Mouse (Mus musculus) forebrain, embryonic 13.5 days (tissue): Measurements from ENCODE around the gene Gm5617. TPM values are rescaled to one million over a fixed set of nuclear protein-coding genes. Genes with fewer than 3 reads are reported as not detected.
"Not testable (repeated sequence)": the region's sequence is repeated elsewhere in the genome, so short reads cannot be mapped to it uniquely, and the experiment has no call there.

Experiments used
- ATAC-seq: fragments of 200-750 bp; cut with Nextera tagmentation; 2 replicates; pipeline ENCODE4 v1.8.0; 2017
- H3K27ac ChIP-seq: fragments of 300-500 bp; sonication (generic); 2 replicates; pipeline ENCODE4 v1.5.1; 2015; ENCODE audit warnings: inconsistent platforms, mild to moderate bottlenecking, moderate library complexity
- H3K27me3 ChIP-seq: fragments of 300-500 bp; sonication (generic); 2 replicates; pipeline ENCODE4 v1.6.1; 2015; ENCODE audit warnings: mild to moderate bottlenecking, inconsistent platforms
- H3K36me3 ChIP-seq: fragments of 300-500 bp; sonication (generic); 2 replicates; pipeline ENCODE4 v1.6.1; 2015; ENCODE audit warnings: mild to moderate bottlenecking, inconsistent platforms; ENCODE audit not compliant: poor library complexity, severe bottlenecking
- H3K4me1 ChIP-seq: fragments of 300-500 bp; sonication (generic); 2 replicates; pipeline ENCODE4 v1.6.1; 2015; ENCODE audit warnings: inconsistent platforms
- H3K4me2 ChIP-seq: fragments of 300-500 bp; sonication (generic); 2 replicates; pipeline ENCODE4 v1.6.1; 2015; ENCODE audit warnings: inconsistent platforms, mild to moderate bottlenecking, moderate library complexity
- H3K4me3 ChIP-seq: fragments of 300-500 bp; sonication (generic); 2 replicates; pipeline ENCODE4 v1.5.1; 2015; ENCODE audit warnings: mild to moderate bottlenecking, inconsistent platforms
- H3K9ac ChIP-seq: fragments of 300-500 bp; sonication (generic); 2 replicates; pipeline ENCODE4 v1.6.1; 2015; ENCODE audit warnings: mild to moderate bottlenecking, inconsistent platforms
- H3K9me3 ChIP-seq: fragments of 300-500 bp; sonication (generic); replicated peaks from 2 replicates; pipeline ENCODE4 v1.6.1; 2016; ENCODE audit warnings: inconsistent platforms
- WGBS: fragments of 180-500 bp; shearing (Covaris S2); methylation state at CpG from one replicate; pipeline ENCODE4 v1.1.7; 2015; 5-methylcytosine and 5-hydroxymethylcytosine counted together
- polyA plus RNA-seq: library from polyadenylated mRNA; unstranded; fragments of >200 nt; fragmentation: Nextera tagmentation; extraction: Ambion mirVana; gene quantifications from 2 replicates; pipeline ENCODE4 v1.2.1, GENCODE M21; 2015

Gm5617 gene
- 35.1 and 41.5 TPM in 2 replicates for polyA plus RNA-seq

GRCm38 (mm10) chr9:48494817-48495547 lies at the start of gene Gm5617, which contains the start of gene Rbm7:
Gene Gm5617, plus strand, starts transcription at chr9:48495442.
Gene Rbm7, minus strand, starts transcription at chr9:48495299.
- under 1% methylated on average over 72 of the region's 72 CpGs for WGBS
- Histone ChIP-seq H3K36me3 (peaks cover 29% of the 10 kb centered on the region), H3K4me3 (peak within 1 kb of the TSS; percentile 81), H3K27ac (peak within 1 kb of the TSS; percentile 92), H3K27me3 (no peaks in the 10 kb centered on the region), H3K9ac (peak within 1 kb of the TSS; percentile 91), H3K4me2 (peak within 1 kb of the TSS; percentile 87), H3K4me1 (peaks cover 22% of the 10 kb centered on the region), H3K9me3 (no peaks in the 10 kb centered on the region)
- ATAC-seq: peak; percentile 100

- no peaks in the 10 kb centered on the region for H3K27me3 ChIP-seq
- whole genome bisulfite sequencing: 47% methylated on average over 5 of the region's 5 CpGs
- H3K36me3 ChIP-seq: no peaks in the 10 kb centered on the region
- ATAC-seq: no peak
- no peaks in the 10 kb centered on the region for H3K4me1 ChIP-seq
- H3K9me3 ChIP-seq: no peaks in the 10 kb centered on the region
- no peak overlapping the region for H3K27ac ChIP-seq
- no peak overlapping the region for H3K4me3 ChIP-seq
- H3K9ac ChIP-seq: no peak overlapping the region
- H3K4me2 ChIP-seq: no peak overlapping the region
Measured at GRCm38 (mm10) chr9:48447783-48448209, 47.4 kb upstream of the Gm5617 start.

- no peaks in the 10 kb centered on the region for H3K36me3 ChIP-seq
- no peak for ATAC-seq
- H3K4me1 ChIP-seq: no peaks in the 10 kb centered on the region
- H3K9me3 ChIP-seq: no peaks in the 10 kb centered on the region
- H3K9ac ChIP-seq: no peak overlapping the region
- no peak overlapping the region for H3K4me3 ChIP-seq
- no peak overlapping the region for H3K4me2 ChIP-seq
- 92% methylated on average over 17 of the region's 17 CpGs for WGBS
- H3K27me3 ChIP-seq: no peaks in the 10 kb centered on the region
- H3K27ac ChIP-seq: no peak overlapping the region
Measured at GRCm38 (mm10) chr9:48450066-48450465, 45.2 kb upstream of the Gm5617 start.

GRCm38 (mm10) chr9:48455961-48456360 lies 39.3 kb upstream of the Gm5617 start:
- Histone ChIP-seq H3K27ac (no peak overlapping the region), H3K4me2 (no peak overlapping the region), H3K4me1 (no peaks in the 10 kb centered on the region), H3K36me3 (no peaks in the 10 kb centered on the region), H3K9ac (no peak overlapping the region), H3K27me3 (no peaks in the 10 kb centered on the region), H3K4me3 (no peak overlapping the region), H3K9me3 (no peaks in the 10 kb centered on the region)
- ATAC-seq: no peak
- WGBS: 94% methylated on average over 3 of the region's 3 CpGs

GRCm38 (mm10) chr9:48458879-48459278 lies 36.4 kb upstream of the Gm5617 start:
- no peak overlapping the region for H3K27ac ChIP-seq
- H3K4me1 ChIP-seq: no peaks in the 10 kb centered on the region
- no peak overlapping the region for H3K4me2 ChIP-seq
- no peaks in the 10 kb centered on the region for H3K36me3 ChIP-seq
- H3K27me3 ChIP-seq: no peaks in the 10 kb centered on the region
- no peak overlapping the region for H3K9ac ChIP-seq
- ATAC-seq: no peak
- 68% methylated on average over 3 of the region's 3 CpGs for WGBS
- H3K9me3 ChIP-seq: no peaks in the 10 kb centered on the region
- no peak overlapping the region for H3K4me3 ChIP-seq

- H3K27ac ChIP-seq: no peak overlapping the region
- no peaks in the 10 kb centered on the region for H3K36me3 ChIP-seq
- H3K4me1 ChIP-seq: no peaks in the 10 kb centered on the region
- no peak for ATAC-seq
- H3K27me3 ChIP-seq: no peaks in the 10 kb centered on the region
- no peak overlapping the region for H3K4me2 ChIP-seq
- H3K9ac ChIP-seq: no peak overlapping the region
- no peaks in the 10 kb centered on the region for H3K9me3 ChIP-seq
- no peak overlapping the region for H3K4me3 ChIP-seq
- WGBS: 92% methylated on average over 5 of the region's 5 CpGs
Measured at GRCm38 (mm10) chr9:48459391-48459790, 35.9 kb upstream of the Gm5617 start.

GRCm38 (mm10) chr9:48460720-48461119 lies 34.5 kb upstream of the Gm5617 start:
- WGBS: 90% methylated on average over 8 of the region's 8 CpGs
- 0 out of 2 replicates have a peak, but pooled peaks cover 3% of the 10 kb centered on the region for H3K36me3 ChIP-seq
- ATAC-seq: no peak
- no peak overlapping the region for H3K9ac ChIP-seq
- H3K4me3 ChIP-seq: no peak overlapping the region
- H3K27ac ChIP-seq: no peak overlapping the region
- peaks cover 5% of the 10 kb centered on the region; the same call in 1 of the 2 replicates for H3K9me3 ChIP-seq
- H3K4me2 ChIP-seq: no peak overlapping the region
- no peaks in the 10 kb centered on the region for H3K27me3 ChIP-seq
- H3K4me1 ChIP-seq: no peaks in the 10 kb centered on the region

- peaks cover 8% of the 10 kb centered on the region; the same call in 1 of the 2 replicates for H3K9me3 ChIP-seq
- H3K4me3 ChIP-seq: no peak overlapping the region
- no peaks in the 10 kb centered on the region for H3K4me1 ChIP-seq
- 0 out of 2 replicates have a peak, but pooled peaks cover 3% of the 10 kb centered on the region for H3K36me3 ChIP-seq
- H3K4me2 ChIP-seq: no peak overlapping the region
- H3K27ac ChIP-seq: no peak overlapping the region
- no peak for ATAC-seq
- H3K9ac ChIP-seq: no peak overlapping the region
- WGBS: 93% methylated on average over 3 of the region's 3 CpGs
- no peaks in the 10 kb centered on the region for H3K27me3 ChIP-seq
Measured at GRCm38 (mm10) chr9:48461545-48461944, 33.7 kb upstream of the Gm5617 start.

GRCm38 (mm10) chr9:48465671-48466070 lies 29.6 kb upstream of the Gm5617 start:
- WGBS: 96% methylated on average over 3 of the region's 3 CpGs
- Histone ChIP-seq H3K36me3 (peaks cover 18% of the 10 kb centered on the region), H3K4me3 (no peak overlapping the region), H3K27ac (no peak overlapping the region), H3K9ac (no peak overlapping the region), H3K27me3 (no peaks in the 10 kb centered on the region), H3K9me3 (peaks cover 8% of the 10 kb centered on the region; the same call in 1 of the 2 replicates), H3K4me1 (no peaks in the 10 kb centered on the region), H3K4me2 (no peak overlapping the region)
- ATAC-seq: no peak

- no peaks in the 10 kb centered on the region for H3K4me1 ChIP-seq
- peaks cover 8% of the 10 kb centered on the region; the same call in 1 of the 2 replicates for H3K9me3 ChIP-seq
- H3K4me3 ChIP-seq: no peak overlapping the region
- H3K9ac ChIP-seq: no peak overlapping the region
- no peaks in the 10 kb centered on the region for H3K27me3 ChIP-seq
- H3K4me2 ChIP-seq: no peak overlapping the region
- WGBS: 52% methylated on average over 3 of the region's 3 CpGs
- peaks cover 27% of the 10 kb centered on the region for H3K36me3 ChIP-seq
- ATAC-seq: no peak
- H3K27ac ChIP-seq: no peak overlapping the region
Measured at GRCm38 (mm10) chr9:48466804-48467203, 28.4 kb upstream of the Gm5617 start.

- H3K27me3 ChIP-seq, H3K4me2 ChIP-seq, H3K27ac ChIP-seq, H3K9me3 ChIP-seq, H3K4me1 ChIP-seq, ATAC-seq, H3K9ac ChIP-seq, H3K4me3 ChIP-seq: not testable (repeated sequence)
- WGBS: 98% methylated on average over 5 of the region's 5 CpGs
- peaks cover 31% of the 10 kb centered on the region for H3K36me3 ChIP-seq
Measured at GRCm38 (mm10) chr9:48467471-48467870, 27.8 kb upstream of the Gm5617 start.

GRCm38 (mm10) chr9:48472441-48473025 lies 22.7 kb upstream of the Gm5617 start:
- Histone ChIP-seq H3K4me2 (no peak overlapping the region), H3K9me3 (no peaks in the 10 kb centered on the region), H3K36me3 (peaks cover 44% of the 10 kb centered on the region), H3K4me3 (no peak overlapping the region), H3K4me1 (no peaks in the 10 kb centered on the region), H3K9ac (no peak overlapping the region), H3K27me3 (no peaks in the 10 kb centered on the region), H3K27ac (no peak overlapping the region)
- ATAC-seq: no peak
- WGBS: 76% methylated on average over 15 of the region's 15 CpGs
